Mouse (Mus musculus) cerebellum, adult 9-10 months (tissue): ENCODE measurements around the gene Zfp52.

Experiments used
- DNase-seq: peaks from one replicate; pipeline ENCODE4 v3.0.0; 2022

Zfp52 gene

GRCm38 (mm10) chr17:21535096-21536001, at the start of gene Zfp52:
TSS of gene Zfp52 (plus strand) at chr17:21535539.
- peak; percentile 73 for DNase-seq

- peak; percentile 83 for DNase-seq
These were observed 46.4 kb upstream of the Zfp52 start, which contains the start of gene Zfp53 for GRCm38 (mm10) chr17:21488760-21489499. TSS of gene Zfp53 (plus strand) at chr17:21488998.

- no peak for DNase-seq
These were observed 45.8 kb upstream of the Zfp52 start for GRCm38 (mm10) chr17:21489500-21490001.

GRCm38 (mm10) chr17:21501365-21501764, 34.0 kb upstream of the Zfp52 start:
- no peak for DNase-seq

- DNase-seq, result no peak
These were observed 30.8 kb upstream of the Zfp52 start for GRCm38 (mm10) chr17:21504524-21504923.

- DNase-seq, result no peak
These were observed 29.1 kb upstream of the Zfp52 start for GRCm38 (mm10) chr17:21506258-21506657.

GRCm38 (mm10) chr17:21509756-21510155, 25.6 kb upstream of the Zfp52 start:
- DNase-seq, result no peak

GRCm38 (mm10) chr17:21515403-21516105, 19.8 kb upstream of the Zfp52 start:
- peak; percentile 79 for DNase-seq

- DNase-seq, result peak; percentile 45
These were observed 18.9 kb upstream of the Zfp52 start for GRCm38 (mm10) chr17:21516201-21517129.

- no peak for DNase-seq
These were observed 18.1 kb upstream of the Zfp52 start for GRCm38 (mm10) chr17:21517130-21517671.

- no peak for DNase-seq
These were observed 9.1 kb upstream of the Zfp52 start for GRCm38 (mm10) chr17:21526270-21526669.

GRCm38 (mm10) chr17:21530645-21531330, 4.6 kb upstream of the Zfp52 start:
- no peak for DNase-seq

- DNase-seq, result no peak
These were observed 3.7 kb upstream of the Zfp52 start for GRCm38 (mm10) chr17:21531621-21532020.

- peak; percentile 81 for DNase-seq
These were observed 3.0 kb upstream of the Zfp52 start for GRCm38 (mm10) chr17:21532101-21532951.

- DNase-seq, result no peak
These were observed 1.4 kb upstream of the Zfp52 start for GRCm38 (mm10) chr17:21533961-21534360.

- DNase-seq, result peak; percentile 91
These were observed 761 bp upstream of the Zfp52 start for GRCm38 (mm10) chr17:21534460-21535095.

- no peak for DNase-seq
These were observed 757 bp downstream of the Zfp52 start for GRCm38 (mm10) chr17:21536096-21536495.

GRCm38 (mm10) chr17:21536676-21537075, 1.3 kb downstream of the Zfp52 start:
- no peak for DNase-seq

- peak; percentile 21 for DNase-seq
These were observed 22.5 kb downstream of the Zfp52 start for GRCm38 (mm10) chr17:21557831-21558230.
